Mouse (Mus musculus): ENCODE results near the gene Mrgprh. TPM values are rescaled to one million over a fixed set of nuclear protein-coding genes. Genes with fewer than 3 reads are reported as not detected.

Gene Mrgprh
- total RNA-seq, 4 experiments from 2014 or later = 3.9 to 5.2 (median 4.9) TPM

- peak in 1 of 2 experiments; percentile 24 for DNase-seq (ENCODE audit: low spot score in 2 of 2)
Measured at GRCm38 (mm10) chr17:12916588-12917380, 41.0 kb downstream of the Mrgprh start.

- DNase-seq (ENCODE audit: low spot score in 2 of 2) = no peak
Measured at GRCm38 (mm10) chr17:12921073-12921472, 45.2 kb downstream of the Mrgprh start.

- no peak for DNase-seq (ENCODE audit: low spot score in 2 of 2)
Measured at GRCm38 (mm10) chr17:12925001-12925400, 49.2 kb downstream of the Mrgprh start.

GRCm38 (mm10) chr17:12925703-12926180 lies 49.9 kb downstream of the Mrgprh start:
- no peak for DNase-seq (ENCODE audit: low spot score in 2 of 2)

Small RNAs within 50 kb of the gene (microRNA-seq; reads per million reads assigned to microRNA genes)
- gene Gm24085 = not detected

Other genes with a start within 250 kb of the Mrgprh start
- gene Slc22a1, start 200.2 kb upstream of the Mrgprh start, total RNA-seq (2022) = under 1 TPM in 1 of 4 experiments, not detected in 3; 0.16 TPM
- gene Igf2r, start 106.4 kb upstream of the Mrgprh start, total RNA-seq (2022) = 10 to 100 TPM; 41.4 to 54.3 (median 46.9) TPM
- under 1 TPM; 0.22 to 0.35 (median 0.28) TPM for gene Mas1, start 7.9 kb upstream of the Mrgprh start, total RNA-seq (2022)
- gene Pnldc1, start 34.2 kb downstream of the Mrgprh start, total RNA-seq (2022) = under 1 TPM in 1 of 4 experiments, not detected in 3; 0.92 TPM
- 100 to 1,000 TPM; 172 to 195 (median 176) TPM for gene Tcp1, start 39.7 kb downstream of the Mrgprh start, total RNA-seq (2022)
- 100 to 1,000 TPM; 109 to 116 (median 111) TPM for gene Mrpl18, start 40.3 kb downstream of the Mrgprh start, total RNA-seq (2022)
- gene Acat3, start 64.6 kb downstream of the Mrgprh start, total RNA-seq (2022) = not detected
- gene Acat2, start 84.7 kb downstream of the Mrgprh start, total RNA-seq (2022) = 1 to 10 TPM; 3.9 to 4.8 (median 4.3) TPM
- gene Wtap, start 118.1 kb downstream of the Mrgprh start, total RNA-seq (2022) = 10 to 100 TPM; 22.5 to 28.0 (median 26.2) TPM
- 100 to 1,000 TPM; 386 to 415 (median 402) TPM for gene Sod2, start 130.8 kb downstream of the Mrgprh start, total RNA-seq (2022)
- gene Gpr31b, start 176.3 kb downstream of the Mrgprh start, total RNA-seq (2022) = not detected
- under 1 TPM in 3 of 4 experiments, not detected in 1; 0.16 to 0.43 (median 0.27) TPM for gene Tcp10b, start 185.1 kb downstream of the Mrgprh start, total RNA-seq (2022)

All from gastrocnemius, adult 8-10 months (tissue).